Mouse (Mus musculus) kidney, postnatal 36 days (tissue): ENCODE results near the gene Dntt.

Source experiments
- DNase-seq, 2 experiments: peaks; one replicate each; pipeline ENCODE4 v3.0.0; 2021 to 2022; ENCODE audit warnings: mixed read lengths in 2 of 2

Dntt gene

DNA sequence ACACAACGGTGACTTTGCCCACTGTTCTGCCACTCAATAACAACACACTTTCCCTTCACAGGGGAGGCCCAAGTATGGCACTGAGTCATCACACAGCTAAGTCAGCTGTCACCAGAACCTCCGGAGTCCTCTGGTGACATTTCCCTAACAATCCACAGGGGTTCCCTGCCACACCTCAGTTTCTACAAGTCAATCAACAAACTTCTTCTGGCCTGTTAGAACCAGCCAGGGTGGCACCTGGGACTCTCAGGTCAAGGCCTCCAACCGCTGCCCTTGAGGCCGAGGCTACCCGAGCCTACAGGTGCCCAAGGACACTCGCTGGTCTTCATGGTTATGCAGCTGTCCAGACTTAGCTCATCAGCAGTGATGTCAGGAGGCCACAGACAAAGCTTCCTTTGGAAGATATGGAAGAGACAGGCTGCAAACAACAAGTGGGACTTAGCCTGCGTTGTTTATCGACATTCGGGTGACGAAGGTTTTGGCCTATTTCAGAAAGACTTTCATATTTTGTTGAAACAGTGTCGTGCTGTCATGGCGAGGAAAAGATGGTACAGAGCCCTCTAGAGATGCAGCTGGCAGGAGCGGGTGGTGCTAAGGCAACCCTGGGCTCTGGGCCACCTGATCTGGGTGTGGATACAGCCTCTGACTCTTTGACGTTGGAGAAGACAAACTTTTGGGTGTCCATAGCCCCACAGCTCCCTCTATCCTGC is 44.8 kb downstream of the Dntt start:
- DNase-seq, result no peak

GRCm38 (mm10) chr19:41076906-41077305 is 47.8 kb downstream of the Dntt start, which contains the start of gene Opalin:
TSS of gene Opalin (minus strand) at chr19:41077113.
- no peak for DNase-seq

DNA sequence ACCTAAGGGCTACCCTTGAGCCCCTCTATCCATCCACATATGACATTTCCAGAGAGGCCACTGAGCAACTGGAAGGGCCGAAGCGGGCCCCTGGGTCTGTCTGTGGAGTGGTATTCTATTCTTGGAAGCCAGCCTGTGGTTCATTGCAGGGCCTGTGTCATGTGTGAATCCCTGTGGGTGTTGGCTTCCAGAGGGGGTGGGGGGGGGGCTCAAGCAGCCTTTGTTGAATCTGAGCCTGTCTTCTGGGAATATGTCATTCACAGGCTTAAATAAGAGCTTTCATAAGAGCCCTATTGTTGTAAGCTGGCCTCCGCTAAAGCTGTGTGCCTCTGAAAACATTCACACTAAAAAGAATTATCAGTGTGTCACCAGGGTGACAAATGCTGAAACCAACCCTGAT is 52.5 kb downstream of the Dntt start:
- no peak for DNase-seq

GRCm38 (mm10) chr19:41083646-41084045 is 54.6 kb downstream of the Dntt start:
- no peak for DNase-seq

GRCm38 (mm10) chr19:41086289-41086688 is 57.2 kb downstream of the Dntt start:
- no peak for DNase-seq

DNA sequence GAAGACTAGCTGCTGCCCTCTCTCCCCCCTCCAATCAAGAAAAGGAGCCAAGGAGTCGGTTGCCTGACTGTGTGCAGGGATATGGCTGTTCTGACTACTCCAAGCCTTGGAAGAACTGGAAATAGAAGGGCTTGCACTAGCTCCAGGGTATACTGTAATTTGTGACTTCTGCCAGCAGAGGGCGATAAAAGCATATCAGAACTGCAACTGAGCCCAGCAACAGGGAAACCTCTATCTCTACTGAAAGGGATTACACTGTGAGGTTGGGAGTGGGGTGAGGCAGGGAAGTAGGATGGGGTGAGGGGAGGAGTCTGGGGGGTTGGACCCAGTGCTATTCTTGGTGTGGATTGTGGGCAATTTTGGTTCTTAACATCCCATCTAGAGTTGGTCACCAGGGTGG is 57.6 kb downstream of the Dntt start:
- peak; percentile 67 to 82 for DNase-seq

DNA sequence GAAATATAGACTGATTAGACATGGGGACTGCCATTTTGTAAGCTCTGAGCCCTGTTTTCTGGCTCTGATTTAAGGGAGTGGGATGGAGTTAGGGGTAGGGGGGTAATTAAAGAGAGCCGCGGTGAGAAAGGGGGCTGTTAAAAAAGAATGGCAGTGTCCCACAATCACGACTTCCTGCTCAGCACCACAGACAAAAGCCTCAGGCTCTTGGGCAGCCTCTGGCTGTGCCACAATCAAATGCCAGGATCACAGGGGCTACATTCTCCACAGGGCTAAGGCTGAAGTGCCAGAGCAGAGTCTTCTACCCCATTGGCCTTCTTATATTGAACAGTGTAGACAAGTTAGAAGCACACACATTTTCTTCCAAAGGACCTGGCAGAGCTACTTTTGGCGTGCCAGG is 58.8 kb downstream of the Dntt start:
- no peak for DNase-seq

DNA sequence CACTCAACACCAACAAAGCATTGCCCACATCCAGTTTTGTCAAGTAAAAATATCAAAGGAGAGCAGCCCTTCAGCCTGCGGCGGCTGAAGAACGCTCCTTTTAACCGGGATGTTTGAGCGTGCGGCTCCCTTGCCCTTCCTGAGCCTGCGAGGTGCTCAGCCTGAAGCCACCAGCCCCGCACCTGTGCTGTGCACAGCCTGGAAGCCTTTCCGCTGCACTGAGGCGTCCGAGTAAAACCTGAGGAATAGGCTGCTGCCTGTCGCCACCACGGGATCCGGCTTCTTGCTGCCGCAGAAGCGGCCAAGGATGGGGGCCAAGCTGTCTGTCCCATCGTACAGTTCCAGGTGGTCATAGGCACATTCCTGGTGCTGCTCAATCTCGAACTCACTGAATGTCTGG is 59.4 kb downstream of the Dntt start:
- no peak for DNase-seq

- DNase-seq, result peak; percentile 35 to 80
Measured at GRCm38 (mm10) chr19:41089833-41090232, 60.8 kb downstream of the Dntt start.

- no peak for DNase-seq
Measured at GRCm38 (mm10) chr19:41091901-41092300, 62.8 kb downstream of the Dntt start.

GRCm38 (mm10) chr19:41097038-41097437 is 68.0 kb downstream of the Dntt start:
- DNase-seq, result no peak

GRCm38 (mm10) chr19:41100863-41101262 is 71.8 kb downstream of the Dntt start:
- no peak for DNase-seq

- DNase-seq, result peak in 1 of 2 experiments; percentile 21
Measured at GRCm38 (mm10) chr19:41101390-41101789, 72.3 kb downstream of the Dntt start.

- peak in 1 of 2 experiments; percentile 48 for DNase-seq
Measured at GRCm38 (mm10) chr19:41104922-41105321, 75.8 kb downstream of the Dntt start.

DNA sequence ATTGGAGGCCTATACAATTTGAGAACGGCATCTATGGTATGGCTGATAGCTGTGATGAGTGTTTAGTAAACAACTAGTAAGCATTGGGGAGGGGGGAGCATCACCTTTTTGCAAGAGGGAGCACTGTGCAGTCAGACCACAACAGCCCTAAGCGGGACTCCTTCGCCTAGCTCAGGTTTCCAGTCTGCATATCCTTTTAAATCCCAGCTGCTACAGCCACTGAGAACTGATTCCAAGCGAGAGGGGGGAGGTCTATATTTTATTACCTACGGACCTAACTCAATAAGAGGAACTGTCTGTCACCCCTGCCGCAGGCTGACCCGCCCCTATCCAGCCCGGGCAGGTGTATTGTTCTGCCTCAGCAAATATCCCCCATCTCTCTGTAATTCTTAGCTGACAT is 78.5 kb downstream of the Dntt start:
- no peak for DNase-seq

DNA sequence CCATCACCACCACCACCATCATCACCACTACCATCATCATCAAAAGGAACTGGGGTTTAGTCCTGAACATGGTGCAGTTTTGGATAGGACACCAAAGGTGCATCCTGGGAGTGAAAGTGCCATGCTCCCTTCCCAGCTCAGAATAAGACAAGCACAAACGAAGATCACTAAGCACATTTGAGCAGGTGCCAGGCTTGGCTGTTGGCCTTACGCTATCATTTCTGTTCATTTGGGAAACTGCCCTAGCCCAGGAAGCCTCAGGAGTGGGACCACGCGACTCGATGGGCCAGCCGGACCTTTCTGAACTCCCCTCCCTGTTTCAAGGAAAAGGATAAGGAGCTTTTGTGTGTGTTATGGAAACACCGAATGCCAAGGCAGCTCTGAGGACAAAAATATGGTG is 79.6 kb downstream of the Dntt start:
- no peak for DNase-seq
